Mouse (Mus musculus) layer of hippocampus, adult 2 months (tissue): ENCODE results near the gene Gmps. TPM values are rescaled to one million over a fixed set of nuclear protein-coding genes. Genes with fewer than 3 reads are reported as not detected.

Source experiments
- DNase-seq, 2 experiments: peaks; one replicate each; pipeline ENCODE4 v3.0.0; 2022; ENCODE audit warnings: low spot score in 2 of 2
- H3K27ac ChIP-seq: fragments of 200-600 bp; 2 replicates; pipeline ENCODE4 v1.8.1; 2022
- H3K4me3 ChIP-seq: fragments of 200-600 bp; 2 replicates; pipeline ENCODE4 v1.8.1; 2022; ENCODE audit warnings: mild to moderate bottlenecking
- CTCF ChIP-seq: fragments of 200-600 bp; conservative IDR thresholded peaks from 2 replicates; pipeline ENCODE4 v1.8.1; 2022; ENCODE audit warnings: antibody characterized with exemption, mild to moderate bottlenecking, moderate library complexity
- long read RNA-seq, 2 experiments: library from polyadenylated mRNA; stranded (forward); transcript quantifications; one replicate each; pipeline ENCODE4 v2.0.0; 2021; ENCODE audit warnings: borderline mapping rate in 2 of 2
- total RNA-seq, 2 experiments: library from RNA; stranded (reverse); gene quantifications; 2 replicates each; pipeline ENCODE4 v1.2.3; 2021

Gmps gene
- total RNA-seq, result 10 to 100 TPM; 47.2 to 48.5 TPM
- long read RNA-seq, experiment 1, full-length matches to known transcripts, result 18 of 27 reads
- long read RNA-seq, experiment 1, partial matches to known transcripts, result 1 of 27 reads
- long read RNA-seq, experiment 1, other reads (novel, unspliced or antisense), result 8 of 27 reads
- long read RNA-seq, experiment 2, full-length matches to known transcripts, result 28 of 35 reads
- long read RNA-seq, experiment 2, partial matches to known transcripts, result 2 of 35 reads
- long read RNA-seq, experiment 2, other reads (novel, unspliced or antisense), result 5 of 35 reads

GRCm38 (mm10) chr3:63975955-63976908 is at the start of gene Gmps:
TSS of gene Gmps (plus strand) at chr3:63976106.
- Histone ChIP-seq H3K4me3 (peak within 1 kb of the TSS; percentile 96), H3K27ac (peak within 1 kb of the TSS; percentile 91)
- TF ChIP-seq CTCF, result no peak
- peak; percentile 92 for DNase-seq

DNA sequence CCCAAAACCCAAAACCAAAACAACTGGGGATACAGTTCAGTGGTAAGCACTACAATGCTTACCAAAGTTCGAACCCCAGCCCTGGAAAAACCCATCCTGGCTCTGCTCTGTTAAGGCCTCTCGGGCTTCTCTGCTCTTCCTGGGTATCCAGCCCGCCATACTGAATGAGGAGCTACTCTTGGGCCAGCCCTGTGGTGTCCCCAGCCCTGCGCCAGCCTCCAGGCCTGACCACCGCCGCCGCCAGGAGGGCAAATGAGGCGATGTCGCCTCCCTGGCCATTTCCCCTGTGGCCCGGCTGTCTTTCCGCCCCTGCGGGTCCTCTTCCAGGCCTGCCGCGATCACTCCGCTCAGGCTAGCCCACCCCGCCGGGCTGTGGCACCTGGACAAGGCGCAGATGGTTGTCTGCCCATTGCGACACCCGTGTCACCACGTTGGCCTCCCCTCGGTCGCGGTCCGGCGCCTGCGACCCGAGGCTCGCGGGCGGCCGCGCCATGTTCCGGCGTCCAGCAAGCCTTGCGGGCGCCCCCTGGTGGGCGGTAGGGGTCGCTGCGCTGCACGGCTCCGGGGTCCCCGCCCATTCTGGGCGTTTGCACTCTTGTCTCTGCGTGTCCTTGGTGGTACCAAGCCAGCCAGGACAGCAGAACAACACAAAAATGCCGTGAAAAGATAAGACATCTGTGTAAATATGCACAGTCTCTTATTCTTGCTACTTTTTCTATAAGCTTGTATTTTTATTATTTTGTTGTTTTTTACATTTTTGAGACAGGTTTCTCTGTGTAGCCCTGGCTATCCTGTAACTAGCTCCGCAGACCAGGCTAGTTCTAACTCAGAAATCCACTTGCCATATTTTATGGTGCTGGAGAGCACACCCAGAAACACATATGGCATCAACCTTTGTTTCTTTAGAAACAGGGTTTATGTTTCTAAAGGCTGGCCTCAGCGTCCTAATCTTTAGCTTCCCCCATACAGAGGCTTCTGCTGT is 46.7 kb upstream of the Gmps start, which contains the start of gene E130311K13Rik:
Gene E130311K13Rik (minus strand): TSS at position 595 of the 982 bp plus-strand sequence.
- Histone ChIP-seq H3K27ac (peak within 1 kb of the TSS; percentile 98), H3K4me3 (peak within 1 kb of the TSS; percentile 91)
- TF ChIP-seq CTCF, result peak; percentile 100
- peak; percentile 77 to 92 for DNase-seq

DNA sequence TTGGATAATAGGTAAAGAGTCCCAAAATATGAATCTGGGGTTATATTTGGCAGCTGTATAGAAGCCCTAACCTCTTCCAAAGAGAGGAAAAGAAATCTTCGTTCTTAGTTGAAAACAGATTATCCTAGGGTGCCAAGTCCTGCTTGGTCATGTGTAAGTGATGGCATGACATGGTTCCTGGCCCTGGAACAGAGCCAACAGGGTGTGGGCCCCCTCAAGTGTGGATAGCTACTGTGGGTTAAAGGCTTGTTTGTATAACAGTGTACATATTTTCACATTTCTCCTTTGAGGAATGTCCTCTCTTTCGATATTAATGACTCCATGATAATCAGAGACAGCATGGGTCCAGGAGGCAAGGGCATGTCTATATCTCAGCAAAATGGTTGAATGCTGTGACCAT is 37.0 kb upstream of the Gmps start:
- no peak for TF ChIP-seq CTCF
- Histone ChIP-seq H3K27ac (no peak overlapping the region), H3K4me3 (no peak overlapping the region)
- DNase-seq, result no peak

DNA sequence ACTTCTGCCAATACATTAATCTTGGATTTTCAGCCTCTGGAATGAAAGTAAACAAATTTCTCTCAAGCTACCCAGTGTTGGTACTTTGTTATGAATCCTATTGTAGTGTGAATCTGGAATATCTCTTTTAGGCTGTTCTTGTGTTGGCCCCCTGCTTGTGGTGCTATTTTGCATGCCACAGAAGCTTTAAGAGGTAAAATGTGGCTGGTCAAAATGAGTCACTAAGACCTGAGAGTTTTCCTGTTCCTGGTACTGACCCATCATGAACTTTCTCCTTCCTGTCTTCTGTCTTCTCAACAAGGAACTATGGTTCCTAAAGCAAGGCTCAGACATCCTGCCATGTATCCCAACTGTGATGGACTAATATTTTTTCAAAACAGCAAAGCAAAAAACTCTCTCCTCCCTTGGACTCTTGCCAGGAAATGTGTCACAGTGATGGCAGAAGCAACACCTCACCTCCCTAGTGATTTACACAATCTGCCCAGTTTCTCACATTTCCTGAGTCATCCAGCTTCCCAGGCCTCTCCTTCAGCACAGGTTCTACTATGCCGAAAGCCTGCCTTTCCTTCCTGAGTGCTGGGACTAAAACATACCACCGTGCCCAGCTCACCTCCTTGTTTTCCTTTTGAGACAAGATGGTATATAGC is 34.6 kb upstream of the Gmps start:
- H3K27ac ChIP-seq, result peak overlapping the region; percentile 43
- no peak overlapping the region for H3K4me3 ChIP-seq
- peak; percentile 62 to 63 for DNase-seq
- TF ChIP-seq CTCF, result no peak

GRCm38 (mm10) chr3:63949837-63950236 is 26.1 kb upstream of the Gmps start:
- Histone ChIP-seq H3K27ac (no peak overlapping the region), H3K4me3 (no peak overlapping the region)
- no peak for DNase-seq
- TF ChIP-seq CTCF, result no peak

DNA sequence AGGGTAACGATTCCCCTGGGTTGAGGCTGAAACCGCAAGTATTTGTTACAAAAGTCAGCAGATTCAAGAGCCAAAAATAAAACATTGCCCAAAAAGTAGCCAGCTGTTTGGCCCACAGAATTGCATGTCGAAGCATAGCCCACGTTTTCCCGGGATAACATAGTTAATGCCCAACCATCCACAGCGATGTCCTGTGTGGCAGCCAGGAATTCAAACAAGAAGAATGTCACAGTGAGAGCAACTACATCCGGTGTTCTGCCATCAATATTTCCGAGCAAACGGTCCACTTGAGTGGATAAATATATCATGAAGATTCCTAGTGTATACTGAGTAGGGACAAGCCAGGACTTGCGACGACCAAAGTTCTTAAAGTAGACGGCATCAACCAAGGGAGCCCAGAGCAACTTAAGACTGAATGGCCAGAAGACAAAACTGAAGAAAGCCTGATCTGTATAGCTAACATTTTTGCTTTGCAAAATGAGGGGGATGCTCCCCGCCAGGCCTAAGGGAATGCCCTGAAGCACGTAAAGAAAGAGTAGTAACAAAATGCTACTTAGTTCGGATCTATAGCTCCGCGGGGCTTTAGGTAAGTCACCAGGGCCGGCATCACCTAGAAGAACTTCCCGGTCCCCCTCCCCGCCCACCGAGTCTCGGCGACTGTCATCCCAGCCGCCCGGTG is 12.3 kb upstream of the Gmps start:
- Histone ChIP-seq H3K27ac (peak overlapping the region; percentile 94), H3K4me3 (peak overlapping the region; percentile 86)
- no peak for TF ChIP-seq CTCF
- DNase-seq, result no peak

- peak within 1 kb of the TSS; percentile 94 for H3K27ac ChIP-seq
- DNase-seq, result peak; percentile 99 to 100
- TF ChIP-seq CTCF, result peak; percentile 38
Observed at GRCm38 (mm10) chr3:63964100-63964921, 11.6 kb upstream of the Gmps start, which contains the start of gene Slc33a1. TSS of gene Slc33a1 (minus strand) at chr3:63964768.

GRCm38 (mm10) chr3:63964922-63965249 is 11.0 kb upstream of the Gmps start:
- H3K27ac ChIP-seq, result peak overlapping the region; percentile 94
- DNase-seq, result no peak
- H3K4me3 ChIP-seq, result peak overlapping the region; percentile 86
- TF ChIP-seq CTCF, result no peak

More at GRCm38 (mm10) chr3:63964100-63964921, 11.6 kb upstream of the Gmps start, which contains the start of gene Slc33a1:
- peak within 1 kb of the TSS; percentile 86 for H3K4me3 ChIP-seq

GRCm38 (mm10) chr3:63965929-63966328 is 10.0 kb upstream of the Gmps start:
- DNase-seq, result no peak
- no peak for TF ChIP-seq CTCF
- no peak overlapping the region for H3K4me3 ChIP-seq
- H3K27ac ChIP-seq, result no peak overlapping the region

DNA sequence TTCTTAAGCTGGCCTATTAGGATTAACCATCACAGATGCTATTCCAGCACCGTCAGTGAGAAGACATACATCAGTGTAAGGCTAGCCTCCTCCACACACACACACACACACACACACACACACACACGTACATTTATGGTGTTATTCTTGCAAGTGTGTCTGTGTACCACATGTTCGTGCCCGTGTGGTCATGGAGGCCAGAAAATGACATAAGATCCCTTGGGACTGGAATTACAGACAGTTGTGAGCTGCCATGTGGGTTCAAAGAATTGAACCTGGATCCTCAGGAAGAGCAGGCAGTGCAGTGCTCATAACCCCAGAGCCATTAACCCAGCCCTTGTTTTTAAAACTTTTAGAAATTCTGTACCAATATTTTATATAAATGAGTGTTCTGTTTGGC is 2.0 kb downstream of the Gmps start:
- TF ChIP-seq CTCF, result no peak
- no peak for DNase-seq
- Histone ChIP-seq H3K27ac (no peak overlapping the region), H3K4me3 (no peak overlapping the region)
